Mouse (Mus musculus) MEL (cell line): ENCODE results near the gene Kcnn3. TPM values are rescaled to one million over a fixed set of nuclear protein-coding genes. Genes with fewer than 3 reads are reported as not detected.
A peak's percentile ranks its signal among the peaks of the same experiment; 100 is the strongest.

ENCODE experiments used
- DNase-seq: peaks from one replicate; pipeline ENCODE4 v3.0.0; 2011; ENCODE audit warnings: low read depth, low spot score
- H3K27ac ChIP-seq: 2 replicates; pipeline ENCODE4 v1.5.1; 2012; ENCODE audit warnings: low read depth, mild to moderate bottlenecking, control low read depth, low read length, moderate library complexity; ENCODE audit not compliant: control insufficient read depth
- H3K27me3 ChIP-seq, 2 experiments: fragments of 150-350 bp in 1 of 2; sonication (generic) in 1 of 2; 2 replicates each; pipeline ENCODE4 v1.6.1; 2012; ENCODE audit warnings: low read length in 2 of 2, mild to moderate bottlenecking in 2 of 2, improper control_type of control experiment in 1 of 2, moderate library complexity in 1 of 2; ENCODE audit not compliant: insufficient read depth in 2 of 2, control insufficient read depth in 1 of 2
- H3K36me3 ChIP-seq, 2 experiments: 2 replicates each; pipeline ENCODE4 v1.6.1; 2012 to 2014; ENCODE audit warnings: low read length in 2 of 2, improper control_type of control experiment in 1 of 2, inconsistent platforms in 1 of 2, mild to moderate bottlenecking in 1 of 2; ENCODE audit not compliant: insufficient read depth in 2 of 2, control insufficient read depth in 1 of 2
- H3K4me1 ChIP-seq, 2 experiments: fragments of 150-350 bp in 1 of 2; sonication (generic) in 1 of 2; 2 replicates each; pipeline ENCODE4 v1.6.1; 2012; ENCODE audit warnings: low read length in 2 of 2, improper control_type of control experiment in 1 of 2, mild to moderate bottlenecking in 1 of 2; ENCODE audit not compliant: insufficient read depth in 2 of 2, control insufficient read depth in 1 of 2
- H3K4me3 ChIP-seq, 2 experiments: fragments of 150-350 bp in 1 of 2; sonication (generic) in 1 of 2; 2 replicates each; pipeline ENCODE4 v1.5.1; 2012; ENCODE audit warnings: low read depth in 2 of 2, low read length in 2 of 2, mild to moderate bottlenecking in 2 of 2, moderate library complexity in 2 of 2, control low read depth in 1 of 2, improper control_type of control experiment in 1 of 2; ENCODE audit not compliant: control insufficient read depth in 1 of 2, insufficient read depth in 1 of 2
- H3K79me2 ChIP-seq: 2 replicates; pipeline ENCODE4 v1.6.1; 2012; ENCODE audit warnings: mild to moderate bottlenecking, low read length, moderate library complexity; ENCODE audit not compliant: control insufficient read depth, poor library complexity, insufficient read depth
- H3K9ac ChIP-seq: 2 replicates; pipeline ENCODE4 v1.6.1; 2012; ENCODE audit warnings: low read depth, mild to moderate bottlenecking, control low read depth, low read length, moderate library complexity; ENCODE audit not compliant: control insufficient read depth, poor library complexity, severe bottlenecking
- H3K9me3 ChIP-seq: fragments of 150-350 bp; sonication (generic); replicated peaks from 2 replicates; pipeline ENCODE4 v1.6.1; 2012; ENCODE audit warnings: mild to moderate bottlenecking, low read length, improper control_type of control experiment, moderate library complexity; ENCODE audit not compliant: insufficient read depth
- BHLHE40 ChIP-seq: IDR thresholded peaks from 2 replicates; pipeline ENCODE4 v1.6.1; 2012; ENCODE audit warnings: low read depth, mild to moderate bottlenecking, inconsistent platforms, low read length, improper control_type of control experiment, borderline replicate concordance
- CHD1 ChIP-seq: IDR thresholded peaks from 2 replicates; pipeline ENCODE4 v1.6.1; 2012; ENCODE audit warnings: low read depth, mild to moderate bottlenecking, inconsistent platforms, low read length, improper control_type of control experiment
- CHD2 ChIP-seq: IDR thresholded peaks from 2 replicates; pipeline ENCODE4 v1.6.1; 2011; ENCODE audit warnings: low read length, improper control_type of control experiment
- ELF1 ChIP-seq: IDR thresholded peaks from 2 replicates; pipeline ENCODE4 v1.6.1; 2014; ENCODE audit warnings: low read depth, mild to moderate bottlenecking, inconsistent platforms, low read length, improper control_type of control experiment, moderate library complexity
- EP300 ChIP-seq, 2 experiments: IDR thresholded peaks; 2 replicates each; pipeline ENCODE4 v1.6.1; 2011; ENCODE audit warnings: improper control_type of control experiment in 2 of 2, low read length in 2 of 2, low read depth in 1 of 2, mild to moderate bottlenecking in 1 of 2
- ETS1 ChIP-seq: IDR thresholded peaks from 2 replicates; pipeline ENCODE4 v1.6.1; 2012; ENCODE audit warnings: low read depth, mild to moderate bottlenecking, inconsistent platforms, low read length, improper control_type of control experiment, moderate library complexity
- GABPA ChIP-seq: IDR thresholded peaks from 2 replicates; pipeline ENCODE4 v1.6.1; 2012; ENCODE audit warnings: low read depth, mild to moderate bottlenecking, inconsistent platforms, low read length, improper control_type of control experiment, moderate library complexity
- HCFC1 ChIP-seq: IDR thresholded peaks from 2 replicates; pipeline ENCODE4 v1.6.1; 2012; ENCODE audit warnings: low read depth, mild to moderate bottlenecking, inconsistent platforms, low read length, improper control_type of control experiment, moderate library complexity
- MAX ChIP-seq: IDR thresholded peaks from 2 replicates; pipeline ENCODE4 v1.6.1; 2011; ENCODE audit warnings: low read length, improper control_type of control experiment
- MAZ ChIP-seq: IDR thresholded peaks from 2 replicates; pipeline ENCODE4 v1.6.1; 2012; ENCODE audit warnings: low read depth, mild to moderate bottlenecking, inconsistent platforms, low read length, improper control_type of control experiment
- MXI1 ChIP-seq: IDR thresholded peaks from 2 replicates; pipeline ENCODE4 v1.6.1; 2011; ENCODE audit warnings: mild to moderate bottlenecking, low read depth, low read length, improper control_type of control experiment
- MYC ChIP-seq: IDR thresholded peaks from 2 replicates; pipeline ENCODE4 v1.6.1; 2011; ENCODE audit warnings: low read depth, mild to moderate bottlenecking, low read length, improper control_type of control experiment, moderate library complexity
- NELFE ChIP-seq: IDR thresholded peaks from 2 replicates; pipeline ENCODE4 v1.6.1; 2011; ENCODE audit warnings: low read depth, low read length, improper control_type of control experiment
- POLR2A ChIP-seq, 2 experiments: IDR thresholded peaks; 2 replicates each; pipeline ENCODE4 v1.6.1; 2011 to 2012; ENCODE audit warnings: low read length in 2 of 2, mild to moderate bottlenecking in 2 of 2, control low read depth in 1 of 2, improper control_type of control experiment in 1 of 2, low read depth in 1 of 2, moderate library complexity in 1 of 2; ENCODE audit not compliant: control insufficient read depth in 1 of 2, insufficient read depth in 1 of 2, poor library complexity in 1 of 2
- POLR2AphosphoS2 ChIP-seq: IDR thresholded peaks from 2 replicates; pipeline ENCODE4 v1.6.1; 2011; ENCODE audit warnings: low read length, improper control_type of control experiment
- POLR2AphosphoS5 ChIP-seq: IDR thresholded peaks from 2 replicates; pipeline ENCODE4 v1.6.1; 2012; ENCODE audit warnings: low read depth, borderline replicate concordance, mild to moderate bottlenecking, inconsistent platforms, low read length, moderate library complexity, mixed read lengths
- RAD21 ChIP-seq: IDR thresholded peaks from 2 replicates; pipeline ENCODE4 v1.6.1; 2011; ENCODE audit warnings: mild to moderate bottlenecking, low read depth, low read length, improper control_type of control experiment
- RCOR1 ChIP-seq: IDR thresholded peaks from 2 replicates; pipeline ENCODE4 v1.6.1; 2012; ENCODE audit warnings: low read depth, mild to moderate bottlenecking, inconsistent platforms, low read length, improper control_type of control experiment
- SIN3A ChIP-seq: IDR thresholded peaks from 2 replicates; pipeline ENCODE4 v1.6.1; 2012; ENCODE audit warnings: low read length, improper control_type of control experiment, inconsistent platforms
- SMC3 ChIP-seq: IDR thresholded peaks from 2 replicates; pipeline ENCODE4 v1.6.1; 2011; ENCODE audit warnings: low read depth, low read length, improper control_type of control experiment
- TBP ChIP-seq: IDR thresholded peaks from 2 replicates; pipeline ENCODE4 v1.8.0; 2011; ENCODE audit warnings: low read depth, low read length, improper control_type of control experiment
- TCF12 ChIP-seq: IDR thresholded peaks from 2 replicates; pipeline ENCODE4 v1.6.1; 2014; ENCODE audit warnings: low read depth, mild to moderate bottlenecking, inconsistent platforms, low read length, improper control_type of control experiment, moderate library complexity
- USF1 ChIP-seq: IDR thresholded peaks from 2 replicates; pipeline ENCODE4 v1.6.1; 2014; ENCODE audit warnings: low read depth, mild to moderate bottlenecking, inconsistent platforms, low read length, improper control_type of control experiment, moderate library complexity
- ZNF384 ChIP-seq: IDR thresholded peaks from 2 replicates; pipeline ENCODE4 v1.6.1; 2012; ENCODE audit warnings: low read depth, mild to moderate bottlenecking, inconsistent platforms, low read length, improper control_type of control experiment
- polyA plus RNA-seq, 2 experiments: library from polyadenylated mRNA; stranded (reverse) in 1 of 2; unstranded in 1 of 2; fragments of >175 nt in 1 of 2; fragments of >200 nt in 1 of 2; gene quantifications; 2 replicates each; pipeline versions ENCODE4 v1.2.1 to v1.2.4; 2012; ENCODE audit warnings: low replicate concordance in 2 of 2, low read depth in 1 of 2; ENCODE audit not compliant: insufficient read length in 2 of 2, insufficient read depth in 1 of 2, missing spikeins in 1 of 2
- total RNA-seq: library from RNA; depleted of rRNA; stranded (reverse); fragments of 300-350 nt; gene quantifications from 2 replicates; pipeline ENCODE4 v1.2.3, GENCODE M21; 2012; rRNA removed

The Kcnn3 gene
- total RNA-seq (not detected in 2 replicates), polyA plus RNA-seq (under 1 TPM in 1 of 2 experiments, not detected in 1; 0.04 TPM)

GRCm38 (mm10) chr3:89519894-89520293 lies at the start of gene Kcnn3:
Gene Kcnn3 (plus strand): TSS chr3:89520164.
- Histone ChIP-seq H3K4me3 (peak within 1 kb of the TSS; percentile 59 to 74), H3K27ac (no peak within 1 kb of the TSS), H3K27me3 (peaks cover 7 to 13% of the 10 kb centered on the region in 2 experiments; a peak in 3 of 4 replicates), H3K79me2 (no peaks in the 10 kb centered on the region), H3K9me3 (no peaks in the 10 kb centered on the region), H3K36me3 (peaks cover 0 to 8% of the 10 kb centered on the region in 2 experiments; a peak in 1 of 4 replicates), H3K4me1 (peaks cover 2 to 26% of the 10 kb centered on the region in 2 experiments; a peak in 3 of 4 replicates), H3K9ac (peak within 1 kb of the TSS; percentile 46)
- peak; percentile 96 for DNase-seq
- TF ChIP-seq EP300 (IDR thresholded peaks at IDR 0.05; ENCODE audit: low read depth in 1 of 2, low read length in 2 of 2) (no peak), MXI1 (peak; percentile 31; the same call in 1 of the 2 replicates), USF1 (no peak), ETS1 (no peak), CHD1 (no peak), MAZ (peak; percentile 59; the same call in 1 of the 2 replicates), MYC (0 out of 2 replicates have a peak, but pooled peaks have one; percentile 20), HCFC1 (peak; percentile 96), TBP (no peak), POLR2A (IDR thresholded peaks at IDR 0.05; ENCODE audit: control insufficient read depth in 1 of 2, insufficient read depth in 1 of 2, low read depth in 1 of 2, low read length in 2 of 2, poor library complexity in 1 of 2) (peak in 1 of 2 experiments; percentile 36; a peak in 2 of 4 replicates), ELF1 (peak; percentile 46; the same call in 1 of the 2 replicates), POLR2AphosphoS5 (no peak), NELFE (peak; percentile 49; the same call in 1 of the 2 replicates), GABPA (no peak), MAX (peak; percentile 59), SIN3A (peak; percentile 65), SMC3 (no peak), BHLHE40 (no peak)

GRCm38 (mm10) chr3:89472280-89472679 lies 47.7 kb upstream of the Kcnn3 start:
- no peaks in the 10 kb centered on the region for H3K79me2 ChIP-seq
- no peak overlapping the region for H3K27ac ChIP-seq
- peak; percentile 79 for DNase-seq
- H3K36me3 ChIP-seq = peaks cover 0 to 3% of the 10 kb centered on the region in 2 experiments; a peak in 1 of 4 replicates
- no peak overlapping the region for H3K4me3 ChIP-seq
- H3K9ac ChIP-seq = no peak overlapping the region
- H3K4me1 ChIP-seq = peaks cover 0 to 8% of the 10 kb centered on the region in 2 experiments; a peak in 2 of 4 replicates
- H3K27me3 ChIP-seq = no peaks in the 10 kb centered on the region
- H3K9me3 ChIP-seq = no peaks in the 10 kb centered on the region
- TF ChIP-seq POLR2AphosphoS2 (no peak), EP300 (IDR thresholded peaks at IDR 0.05; ENCODE audit: low read depth in 1 of 2, low read length in 2 of 2) (peak; percentile 19 to 28; a peak in 2 of 4 replicates), TCF12 (no peak), ZNF384 (no peak), TBP (peak; percentile 91), RCOR1 (peak; percentile 41; the same call in 1 of the 2 replicates), RAD21 (no peak), CHD2 (no peak), MYC (0 out of 2 replicates have a peak, but pooled peaks have one; percentile 26), MAX (no peak), MAZ (no peak)
